Mouse (Mus musculus) urinary bladder, postnatal 36 days (tissue): Measurements from ENCODE around the gene Galnt10.

Source experiments
- DNase-seq, 2 experiments: peaks; one replicate each; pipeline ENCODE4 v3.0.0; 2022; ENCODE audit warnings: low spot score in 2 of 2, mixed read lengths in 1 of 2

Galnt10 gene

GRCm38 (mm10) chr11:57635148-57635547, 10.1 kb upstream of the Galnt10 start:
- no peak for DNase-seq

GRCm38 (mm10) chr11:57643691-57644090, 1.6 kb upstream of the Galnt10 start:
- DNase-seq: no peak

- DNase-seq: peak; percentile 24 to 31
Observed at GRCm38 (mm10) chr11:57644245-57645017, 811 bp upstream of the Galnt10 start.

GRCm38 (mm10) chr11:57645847-57646246, 605 bp downstream of the Galnt10 start:
- peak in 1 of 2 experiments; percentile 15 for DNase-seq

- no peak for DNase-seq
Observed at GRCm38 (mm10) chr11:57646416-57646815, 1.2 kb downstream of the Galnt10 start.

- DNase-seq: no peak
Observed at GRCm38 (mm10) chr11:57646940-57647339, 1.7 kb downstream of the Galnt10 start.

- no peak for DNase-seq
Observed at GRCm38 (mm10) chr11:57647446-57647845, 2.2 kb downstream of the Galnt10 start.

GRCm38 (mm10) chr11:57648196-57648800, 3.1 kb downstream of the Galnt10 start:
- DNase-seq: no peak

GRCm38 (mm10) chr11:57649269-57649668, 4.0 kb downstream of the Galnt10 start:
- no peak for DNase-seq

- no peak for DNase-seq
Observed at GRCm38 (mm10) chr11:57649671-57650070, 4.4 kb downstream of the Galnt10 start.

GRCm38 (mm10) chr11:57650867-57651266, 5.6 kb downstream of the Galnt10 start:
- no peak for DNase-seq

GRCm38 (mm10) chr11:57651281-57651810, 6.1 kb downstream of the Galnt10 start:
- no peak for DNase-seq

- no peak for DNase-seq
Observed at GRCm38 (mm10) chr11:57652206-57652922, 7.1 kb downstream of the Galnt10 start.

GRCm38 (mm10) chr11:57652923-57653660, 7.8 kb downstream of the Galnt10 start:
- DNase-seq: no peak

GRCm38 (mm10) chr11:57653796-57654195, 8.6 kb downstream of the Galnt10 start:
- no peak for DNase-seq

GRCm38 (mm10) chr11:57654386-57654785, 9.1 kb downstream of the Galnt10 start:
- DNase-seq: no peak

GRCm38 (mm10) chr11:57654977-57655397, 9.7 kb downstream of the Galnt10 start:
- no peak for DNase-seq

- DNase-seq: no peak
Observed at GRCm38 (mm10) chr11:57655669-57656325, 10.6 kb downstream of the Galnt10 start.

- DNase-seq: no peak
Observed at GRCm38 (mm10) chr11:57656602-57657275, 11.5 kb downstream of the Galnt10 start.

- no peak for DNase-seq
Observed at GRCm38 (mm10) chr11:57657370-57658072, 12.3 kb downstream of the Galnt10 start.
